Mouse (Mus musculus): ENCODE measurements at regions not wholly inside any gene's neighbourhood (a gene's known extent, or its start where the extent isn't known, plus 50 kb on each side); places are given as distances from the start of the nearest gene placed in this dataset.
A peak's percentile ranks its signal among the peaks of the same experiment; 100 is the strongest.

DNA sequence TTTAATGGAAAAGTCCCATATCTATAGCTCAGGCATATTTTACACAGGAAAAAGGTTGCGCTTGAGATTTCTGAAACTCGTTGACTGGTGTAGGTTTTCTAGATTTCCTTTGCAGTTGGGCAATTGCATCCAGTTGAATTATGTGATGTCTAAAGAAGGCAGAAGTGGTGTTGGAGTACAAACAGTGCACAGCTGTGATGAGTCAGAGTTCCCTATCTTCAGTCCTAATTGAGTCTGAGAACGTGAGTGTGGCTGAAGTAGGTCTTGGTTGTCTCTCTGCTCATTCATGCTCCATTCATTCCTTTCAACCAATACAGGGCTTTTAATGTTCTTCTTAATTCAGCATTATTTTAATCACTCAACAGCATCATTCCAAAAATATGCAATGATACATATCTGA, 142.9 kb upstream of the Dpyd start:
- no peak for DNase-seq (ENCODE audit: low read depth, low spot score)

DNA sequence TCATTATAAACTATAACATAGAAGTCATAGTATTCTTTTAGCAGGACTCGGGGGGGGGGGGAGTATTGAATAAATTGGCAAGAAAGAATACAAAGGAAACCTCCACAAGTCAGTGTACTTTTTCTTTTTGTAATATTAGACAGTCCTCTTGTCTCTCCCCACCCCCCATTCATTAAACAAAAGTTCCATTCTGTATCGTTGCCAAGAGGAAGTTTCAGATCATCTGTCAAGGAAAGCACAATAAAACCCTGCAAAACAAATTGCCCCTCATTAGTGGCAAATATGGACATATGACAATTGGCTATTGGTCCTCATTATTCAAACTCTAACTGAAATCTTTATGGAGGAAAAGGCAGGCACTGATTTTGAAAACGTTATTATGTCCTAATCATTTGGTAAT, 140.2 kb upstream of the Dpyd start:
- DNase-seq (ENCODE audit: low read depth, low spot score) = no peak

DNA sequence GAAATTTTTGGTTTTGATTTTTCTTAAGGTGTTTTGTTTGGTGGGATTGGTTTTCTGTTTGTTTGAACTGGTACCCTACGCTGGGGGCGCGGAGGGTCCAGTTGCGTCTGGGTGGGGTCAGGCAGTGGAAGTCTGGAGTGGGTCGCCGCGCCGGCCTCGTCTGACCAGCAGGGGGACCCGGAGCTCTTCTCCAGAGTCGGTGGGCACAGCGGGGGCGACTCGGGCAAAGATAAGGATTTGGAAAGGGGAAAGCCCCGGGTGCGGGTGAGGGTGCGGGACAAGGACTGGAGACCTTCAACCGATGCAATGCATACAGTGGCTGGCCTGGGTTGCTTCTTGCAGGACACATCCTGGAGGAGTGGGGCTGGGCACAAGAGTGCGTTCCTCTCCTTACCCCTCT, 136.2 kb upstream of the Dpyd start:
- DNase-seq (ENCODE audit: low read depth, low spot score) = peak; percentile 20

DNA sequence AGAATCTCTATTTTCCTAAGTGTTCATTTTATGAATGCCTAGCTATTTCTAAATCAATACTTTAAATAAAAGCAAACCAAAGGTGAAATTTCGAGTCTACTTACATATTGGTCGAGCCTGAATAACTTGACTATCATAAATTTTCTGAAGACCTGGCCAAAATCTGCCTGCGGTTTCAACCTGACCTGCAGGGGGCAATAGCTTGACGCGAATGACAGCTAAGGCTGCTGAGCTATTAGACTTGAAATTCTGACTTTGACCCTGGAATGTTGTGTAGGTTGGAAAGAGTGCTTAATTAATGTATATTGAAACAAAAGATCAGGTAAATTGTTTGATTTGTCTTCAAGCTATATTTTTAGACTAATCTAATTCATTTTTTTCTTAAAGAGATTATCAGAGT, 133.4 kb upstream of the Dpyd start:
- DNase-seq (ENCODE audit: low read depth, low spot score) = peak; percentile 48

DNA sequence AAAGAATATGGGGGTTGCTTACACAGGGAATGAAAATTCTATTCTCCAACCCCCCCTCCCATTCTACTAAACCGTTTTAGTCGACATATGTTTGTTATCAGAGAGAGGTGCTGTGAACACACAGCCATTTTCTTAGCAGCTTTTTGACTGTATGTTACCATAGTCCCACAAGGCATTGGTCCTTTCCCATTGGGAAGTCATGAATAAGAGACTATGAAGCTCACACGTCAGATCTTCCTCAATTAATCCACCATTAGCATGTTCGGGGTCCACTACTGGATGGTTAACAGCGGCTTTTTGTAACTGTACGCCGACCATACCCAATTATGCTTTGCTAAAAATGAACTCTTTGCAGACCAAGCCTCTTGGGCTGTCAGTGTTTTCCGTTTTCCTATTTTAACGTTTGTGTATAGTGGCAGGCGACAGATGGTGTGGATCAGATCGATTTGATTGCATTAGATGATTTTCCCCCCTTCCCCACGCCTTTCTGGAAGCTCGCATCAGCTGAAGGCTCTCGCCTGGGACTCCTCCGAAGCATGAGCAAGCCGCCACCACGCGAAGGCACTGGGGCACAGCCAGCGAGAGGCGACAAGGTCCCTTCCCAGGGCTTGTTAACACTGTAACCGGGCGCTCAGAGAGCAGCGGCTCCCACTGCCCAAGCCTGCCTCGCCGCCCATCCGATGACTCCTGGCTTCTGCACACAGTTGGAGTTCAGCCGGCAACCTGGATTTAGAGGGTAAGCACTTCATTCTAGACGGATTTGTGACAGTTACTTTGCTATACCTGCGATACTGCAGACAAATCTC, 131.9 kb upstream of the Dpyd start:
- DNase-seq (ENCODE audit: low read depth, low spot score) = no peak

DNA sequence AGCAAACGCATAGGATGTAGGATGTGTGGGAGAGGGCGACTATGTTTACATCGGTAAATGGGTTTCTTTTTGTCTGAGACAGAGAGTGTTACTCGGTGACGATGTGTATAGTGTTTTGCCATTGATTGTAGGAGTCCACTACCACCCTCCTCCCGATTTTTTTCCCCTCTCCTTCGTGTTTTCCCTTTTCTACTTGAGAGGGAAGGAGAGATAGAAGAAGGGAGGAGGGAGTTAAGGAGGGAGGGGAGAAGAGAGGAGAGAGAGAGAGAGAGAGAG, 131.4 kb upstream of the Dpyd start:
- no peak for DNase-seq (ENCODE audit: low read depth, low spot score)

DNA sequence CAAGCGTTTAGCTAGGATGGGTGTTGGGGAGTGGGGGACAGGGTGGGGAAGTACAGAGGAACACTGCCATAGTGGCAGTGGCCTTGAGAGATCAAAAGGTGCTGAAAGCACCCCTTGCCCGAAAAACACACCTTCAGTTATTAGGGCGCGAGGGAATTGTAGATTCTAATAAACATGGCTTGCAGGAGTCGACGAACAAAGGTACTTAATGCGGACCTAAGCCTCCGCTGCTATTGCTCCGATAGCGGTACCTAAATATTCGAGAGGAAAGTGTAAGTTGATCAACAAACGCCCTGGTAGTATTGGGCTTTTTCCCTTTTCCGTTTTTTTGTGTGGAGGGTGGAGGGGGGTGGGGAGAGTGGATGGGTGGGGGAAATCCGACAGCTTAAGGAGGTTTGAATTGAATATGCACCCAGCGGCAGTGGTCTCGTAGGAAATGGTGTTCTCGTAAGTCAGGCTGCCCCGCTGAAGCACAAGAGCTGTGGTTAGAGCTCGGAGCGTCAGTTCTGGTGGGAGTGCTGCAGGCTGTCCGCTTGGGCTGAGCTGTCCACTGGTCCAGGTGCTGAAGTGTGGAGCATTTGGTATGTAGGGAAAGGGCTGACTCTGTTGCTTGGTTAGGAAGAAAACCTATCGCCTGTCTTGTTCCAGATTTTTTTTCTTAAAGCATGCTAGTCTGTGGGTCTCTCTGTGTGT, 130.8 kb upstream of the Dpyd start:
- peak; percentile 84 for DNase-seq (ENCODE audit: low read depth, low spot score)

DNA sequence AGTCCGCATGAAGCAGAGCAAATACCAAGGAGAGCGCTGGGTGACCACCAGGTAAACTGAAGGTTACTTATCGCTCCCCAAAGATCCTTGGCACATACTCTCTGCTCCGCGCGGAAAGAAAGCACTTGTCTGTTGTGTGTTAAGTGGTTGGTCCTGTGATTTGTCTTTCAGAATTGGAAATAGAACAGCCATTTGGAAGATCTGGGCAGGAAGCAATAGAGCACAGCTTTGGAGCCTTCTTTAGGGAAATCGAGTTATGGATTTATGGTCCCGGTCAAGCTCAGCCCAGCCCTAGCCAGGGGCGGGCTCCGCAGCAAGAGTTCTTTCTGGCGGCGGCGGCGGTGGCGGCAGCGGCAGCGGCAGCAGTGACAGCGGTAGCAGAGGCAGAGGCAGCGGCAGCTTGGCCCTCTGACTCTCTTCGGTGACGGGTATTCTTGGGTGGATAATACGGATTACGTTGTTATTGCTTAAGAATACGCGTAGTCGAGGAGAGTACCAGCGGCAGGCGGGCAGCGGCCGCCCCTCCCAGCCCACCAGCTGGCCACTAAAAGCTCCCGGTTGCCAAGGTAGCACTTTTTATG, 128.4 kb upstream of the Dpyd start:
- peak; percentile 19 for DNase-seq (ENCODE audit: low read depth, low spot score)

DNA sequence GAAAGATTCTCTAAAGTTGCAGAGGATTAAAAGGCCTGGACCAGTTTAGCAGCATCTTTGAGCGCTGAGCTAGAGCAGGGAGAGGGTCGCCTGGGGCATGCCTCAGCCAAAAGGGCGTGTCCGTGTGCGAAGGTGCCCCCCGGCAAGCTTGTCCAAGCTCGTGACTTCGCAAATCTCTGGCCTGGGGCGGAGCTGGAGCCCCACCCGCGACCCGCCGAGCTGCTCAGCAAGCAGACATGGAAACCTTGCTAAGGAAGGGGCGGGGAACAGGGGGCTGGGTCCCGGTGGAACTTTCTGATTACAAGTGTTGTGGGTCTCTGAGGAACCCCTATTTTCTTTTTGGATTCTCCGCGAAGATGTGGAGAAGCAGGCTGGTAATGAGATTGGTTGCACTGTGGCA, 127.6 kb upstream of the Dpyd start:
- peak; percentile 50 for DNase-seq (ENCODE audit: low read depth, low spot score)

DNA sequence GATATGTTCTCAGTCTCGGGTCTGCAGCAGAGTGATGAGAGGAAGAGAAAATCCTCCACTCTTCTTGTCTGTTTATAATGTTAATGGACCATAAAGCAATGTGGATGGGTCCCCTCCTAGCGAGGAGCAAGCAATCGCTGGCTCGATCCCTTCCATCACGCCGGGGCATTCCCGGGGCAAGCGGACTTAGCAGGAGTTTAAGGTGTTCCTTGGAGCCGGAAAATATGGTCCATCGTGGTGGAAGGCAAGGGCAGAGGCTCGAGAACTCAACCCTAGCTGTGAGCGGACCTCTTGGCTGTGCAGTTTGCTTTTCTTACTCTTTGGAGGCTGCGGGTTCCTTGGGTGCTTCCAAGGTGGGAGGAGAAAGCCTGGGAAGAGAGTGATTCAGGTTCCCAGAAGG, 127.1 kb upstream of the Dpyd start:
- DNase-seq (ENCODE audit: low read depth, low spot score) = no peak

DNA sequence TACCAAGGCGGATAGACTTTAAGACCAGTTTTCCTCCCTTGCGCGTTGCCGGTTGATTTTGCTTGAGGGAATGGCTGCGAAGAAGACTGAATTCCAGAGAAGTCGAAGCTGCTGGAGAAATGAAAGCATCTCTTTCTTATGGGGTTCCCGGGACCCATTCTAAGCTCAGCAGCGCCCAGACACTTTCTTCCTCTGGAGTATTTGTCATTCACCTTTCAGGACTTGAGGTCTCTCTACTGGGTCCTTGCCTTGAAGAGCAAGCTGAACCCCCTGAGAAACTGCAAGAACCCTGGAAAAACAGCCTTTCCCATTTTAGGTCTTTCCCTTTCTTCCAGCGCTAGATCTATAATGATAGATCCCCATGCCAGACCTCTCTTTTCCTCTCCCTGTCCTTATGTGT, 126.7 kb upstream of the Dpyd start:
- DNase-seq (ENCODE audit: low read depth, low spot score) = peak; percentile 16

DNA sequence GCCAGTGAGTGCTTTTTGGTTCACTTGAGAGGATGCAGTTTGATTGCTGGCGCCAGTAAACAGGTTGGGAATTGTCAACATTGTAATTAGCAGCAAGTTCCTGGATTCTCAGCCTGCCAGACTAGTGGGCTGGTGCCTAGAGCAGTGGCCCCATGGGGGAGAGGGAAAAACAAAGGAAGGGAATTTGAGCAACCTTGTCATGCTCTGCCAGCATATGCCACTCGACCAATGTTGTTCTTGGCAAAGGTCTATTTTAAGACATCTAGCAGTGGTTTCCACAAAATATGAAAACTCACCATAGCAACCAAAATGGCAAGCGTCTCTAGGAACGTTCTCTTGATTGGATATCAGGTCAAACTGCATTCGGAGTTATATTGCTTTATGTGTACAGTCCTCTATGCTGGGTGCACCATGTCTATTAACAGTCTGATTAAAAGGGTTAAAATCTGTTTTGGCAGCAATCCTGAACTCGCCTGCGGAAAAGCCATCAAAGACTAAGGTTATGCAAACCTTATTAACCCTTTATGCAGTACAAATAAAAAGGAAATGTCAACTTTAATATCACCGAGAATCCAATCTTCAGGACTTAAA, 118.1 kb upstream of the Dpyd start:
- no peak for DNase-seq (ENCODE audit: low read depth, low spot score)

DNA sequence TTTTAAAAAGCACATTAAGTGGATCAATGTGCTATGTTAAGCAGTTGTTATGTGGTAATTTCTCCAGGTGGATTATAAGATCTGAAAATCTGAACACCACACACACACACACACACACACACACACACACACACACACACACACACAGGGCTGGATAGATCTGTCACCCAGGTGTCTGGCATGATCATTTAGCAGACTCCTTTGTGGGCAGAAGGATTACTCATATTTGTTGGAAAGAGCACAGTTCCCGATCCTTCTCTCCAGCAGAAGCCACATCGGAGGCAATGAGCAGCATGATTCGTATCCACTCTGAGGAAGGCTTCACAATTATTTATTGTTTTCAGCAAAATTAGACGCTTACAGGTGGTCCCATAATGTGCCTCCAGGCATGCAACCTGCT, 116.6 kb upstream of the Dpyd start:
- DNase-seq (ENCODE audit: low read depth, low spot score) = no peak

DNA sequence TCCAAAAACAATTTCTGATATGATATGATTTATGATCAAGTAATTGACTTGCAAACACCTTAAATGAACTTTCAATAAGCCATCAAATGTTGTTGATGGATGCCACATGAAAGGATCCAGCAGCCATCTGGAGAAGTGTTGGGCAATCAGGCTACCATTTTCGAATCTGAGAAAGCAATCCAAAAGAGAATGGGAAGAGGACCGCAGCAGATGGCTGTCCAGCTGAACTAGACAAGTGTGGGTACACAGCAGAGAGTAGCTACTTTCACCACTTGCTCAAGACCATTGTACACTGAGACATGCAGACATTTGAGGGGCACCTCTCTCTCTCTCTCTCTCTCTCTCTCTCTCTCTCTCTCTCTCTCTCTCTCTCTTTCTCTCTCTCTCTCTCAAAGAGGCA, 102.3 kb upstream of the Dpyd start:
- DNase-seq (ENCODE audit: low read depth, low spot score) = no peak

DNA sequence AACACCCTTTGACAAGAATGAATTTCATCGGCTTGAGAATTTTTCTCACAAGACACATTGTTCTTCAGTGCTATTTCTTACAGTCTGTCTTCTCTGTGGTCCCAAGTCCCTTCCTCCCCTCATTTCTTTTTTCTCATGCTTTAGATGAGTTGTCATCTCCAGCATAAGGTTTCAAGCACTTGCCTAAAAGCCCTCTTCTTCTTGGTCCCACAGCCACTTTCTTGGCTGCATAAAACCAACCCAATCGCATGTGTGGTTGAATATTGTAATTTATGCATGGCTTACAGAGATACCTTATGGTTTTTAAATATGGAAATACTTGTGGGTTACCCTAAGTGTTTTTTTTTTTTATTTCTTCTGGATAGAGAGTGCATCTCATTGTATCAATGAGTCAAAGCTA, 96.3 kb upstream of the Dpyd start:
- DNase-seq (ENCODE audit: low read depth, low spot score) = no peak

DNA sequence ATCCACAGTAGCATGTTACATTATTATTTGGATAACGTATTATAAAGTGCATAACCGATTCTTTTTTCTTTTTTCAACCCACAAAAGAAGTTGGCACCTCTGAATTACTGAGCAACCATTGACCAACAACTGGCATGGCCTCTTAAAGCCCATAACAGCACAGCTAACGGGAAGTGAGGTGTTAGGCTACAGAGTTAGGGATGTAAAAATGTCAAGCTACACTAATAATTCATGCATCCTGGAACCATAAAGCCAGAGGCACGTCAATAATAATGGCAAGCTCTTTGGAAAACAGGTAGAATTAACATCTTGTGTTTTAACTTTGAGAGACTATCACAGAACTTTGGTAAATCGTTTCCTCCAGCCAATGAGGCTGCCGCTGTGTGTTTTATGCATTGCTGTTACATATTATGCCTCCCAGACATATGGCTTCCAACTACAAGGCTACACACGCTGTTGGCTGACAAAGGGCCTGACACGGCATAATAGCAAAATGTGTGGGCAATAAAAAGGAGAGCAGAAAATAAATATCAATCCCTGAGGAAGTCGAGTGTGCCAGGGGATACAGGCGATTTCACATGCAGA, 89.6 kb upstream of the Dpyd start:
- no peak for DNase-seq (ENCODE audit: low read depth, low spot score)

DNA sequence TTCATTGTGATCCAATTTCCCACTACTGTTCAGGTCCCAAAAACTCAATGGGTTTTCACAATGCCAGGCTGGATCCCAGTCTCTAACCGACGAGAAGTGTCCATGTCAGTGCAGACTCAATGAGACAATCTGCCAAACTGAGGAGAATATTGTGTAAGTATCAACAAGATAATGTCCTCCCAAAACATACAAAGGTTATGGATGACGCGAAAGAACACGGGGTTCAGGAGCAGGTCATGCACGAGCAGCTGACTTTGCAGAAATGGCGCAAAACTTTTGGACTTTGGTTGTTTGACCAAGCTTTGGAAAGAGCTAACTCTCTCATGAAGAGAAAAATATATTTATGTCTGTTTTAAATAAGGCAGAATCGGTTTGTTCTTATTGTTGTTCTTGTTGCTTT, 83.9 kb upstream of the Dpyd start:
- DNase-seq (ENCODE audit: low read depth, low spot score) = no peak

DNA sequence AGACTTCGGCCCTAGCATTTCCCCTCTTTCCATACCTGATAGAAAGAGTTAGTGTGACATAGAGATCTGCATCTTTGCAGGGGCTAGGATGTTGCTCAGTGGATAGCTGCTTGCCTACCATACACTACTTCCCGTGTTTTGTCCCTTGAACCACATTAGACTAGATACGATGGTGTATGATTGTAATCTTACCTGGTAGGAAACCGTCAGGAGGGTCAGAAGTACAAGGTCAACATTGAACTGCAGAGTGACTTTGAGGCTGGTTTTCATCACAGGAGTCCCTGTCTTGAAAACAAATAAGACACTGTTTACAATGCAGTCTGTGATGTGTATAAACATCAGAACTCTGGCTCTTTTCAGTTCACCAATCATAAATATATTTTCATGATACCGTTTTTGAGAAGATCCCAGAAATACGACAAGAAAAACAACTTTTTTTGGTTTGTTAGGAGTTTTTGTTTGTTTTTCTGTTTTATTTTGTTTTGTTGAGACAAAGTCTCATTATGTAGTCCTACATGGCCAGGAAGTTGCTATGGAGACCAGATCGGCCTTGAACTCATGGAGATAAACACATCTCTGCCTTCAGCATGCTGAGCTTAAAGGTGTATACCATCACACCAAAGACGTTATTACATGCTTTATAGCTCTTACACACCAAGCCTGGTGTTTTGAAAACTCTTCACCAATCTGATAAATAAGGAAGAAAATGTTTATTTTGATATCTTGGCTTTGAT, 81.2 kb upstream of the Dpyd start:
- DNase-seq (ENCODE audit: low read depth, low spot score) = peak; percentile 6

DNA sequence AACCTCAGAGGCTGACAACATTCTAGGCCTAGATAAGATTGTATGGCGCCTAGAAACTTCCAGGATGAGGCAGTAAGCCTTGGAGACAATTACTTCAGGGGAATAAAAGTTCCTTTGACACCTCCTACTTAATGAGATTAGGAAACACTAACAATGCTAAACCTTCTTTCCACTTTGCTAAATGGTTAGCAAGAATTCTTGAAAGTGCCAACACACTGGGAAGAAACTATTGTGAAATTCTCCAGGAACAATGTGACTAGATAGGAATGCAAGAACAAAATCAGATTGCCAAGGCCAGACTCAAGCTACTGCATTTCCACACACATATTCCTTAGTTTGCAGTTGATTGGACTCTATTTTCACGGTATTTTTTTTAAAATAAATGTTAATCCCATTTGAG, 76.0 kb upstream of the Dpyd start:
- no peak for DNase-seq (ENCODE audit: low read depth, low spot score)

DNA sequence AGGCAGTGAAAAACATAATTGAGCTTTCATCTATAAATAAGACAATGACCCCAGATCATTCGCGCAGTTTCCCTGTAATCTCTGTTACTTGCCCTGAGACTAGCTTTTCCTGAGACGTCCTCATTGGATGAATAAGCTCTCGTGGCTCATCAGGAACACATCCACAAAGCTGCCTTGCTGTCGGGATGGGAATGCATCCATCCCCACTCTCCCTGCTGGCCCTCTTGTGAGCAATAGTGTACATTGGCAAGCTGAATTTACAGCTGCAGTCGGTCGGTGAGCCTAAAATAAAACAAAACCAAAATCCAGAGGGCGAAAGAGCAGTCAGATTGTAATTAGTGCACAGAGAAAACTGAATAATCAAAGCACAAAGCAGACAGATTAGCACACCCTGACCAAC, 74.5 kb upstream of the Dpyd start:
- DNase-seq (ENCODE audit: low read depth, low spot score) = no peak

DNA sequence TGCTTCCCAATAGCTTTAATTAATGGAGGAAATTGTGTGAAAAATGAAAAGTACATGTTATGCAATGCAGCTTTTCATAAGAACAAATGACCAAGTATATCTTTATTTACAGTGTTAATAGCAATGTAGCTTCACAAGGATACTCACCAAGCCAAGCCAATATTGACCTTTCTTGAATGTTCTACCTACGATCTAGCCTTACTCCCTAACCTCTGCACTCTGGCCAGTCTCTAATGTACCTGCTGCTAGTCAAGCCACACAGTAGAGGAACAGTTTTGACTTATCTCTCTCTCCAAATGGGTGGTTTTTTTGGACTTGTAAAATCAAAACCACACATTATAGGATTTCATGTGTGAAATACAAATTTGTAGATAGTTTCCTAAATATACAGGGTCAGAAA, 70.8 kb upstream of the Dpyd start:
- no peak for DNase-seq (ENCODE audit: low read depth, low spot score)

DNA sequence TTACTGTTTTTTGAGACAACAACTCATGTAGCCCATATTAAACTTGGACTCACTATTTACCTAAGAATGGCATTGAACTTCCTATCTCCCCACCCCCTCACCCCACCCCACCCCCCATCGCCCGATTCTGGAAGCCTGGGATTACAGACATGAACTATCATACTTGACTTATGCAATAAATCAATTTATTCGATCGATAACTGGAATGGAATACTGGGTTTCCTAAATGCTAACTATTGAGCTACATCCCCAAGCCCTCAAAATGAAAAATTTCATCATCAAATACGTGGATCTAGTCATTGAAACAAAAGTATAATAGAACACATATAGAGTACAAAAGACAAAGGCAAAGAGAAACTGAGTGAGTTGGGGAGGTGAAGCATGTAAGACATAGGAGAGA, 70.1 kb upstream of the Dpyd start:
- no peak for DNase-seq (ENCODE audit: low read depth, low spot score)
